Mouse (Mus musculus) liver, embryonic 15.5 days (tissue): ENCODE measurements around the gene Mvb12a. TPM values are rescaled to one million over a fixed set of nuclear protein-coding genes. Genes with fewer than 3 reads are reported as not detected.

Source experiments
- ATAC-seq: fragments of 200-750 bp; cut with Nextera tagmentation; 2 replicates; pipeline ENCODE4 v1.8.0; 2017; ENCODE audit warnings: moderate number of reproducible peaks, mild to moderate bottlenecking, moderate library complexity; ENCODE audit not compliant: insufficient read depth
- H3K27ac ChIP-seq: fragments of 300-500 bp; sonication (generic); replicated peaks from 2 replicates; pipeline ENCODE4 v1.5.1; 2015; ENCODE audit warnings: mild to moderate bottlenecking, inconsistent platforms
- H3K27me3 ChIP-seq: fragments of 300-500 bp; sonication (generic); 2 replicates; pipeline ENCODE4 v1.6.1; 2015; ENCODE audit warnings: mild to moderate bottlenecking, inconsistent platforms
- H3K36me3 ChIP-seq: fragments of 300-500 bp; sonication (generic); replicated peaks from 2 replicates; pipeline ENCODE4 v1.6.1; 2015; ENCODE audit warnings: moderate library complexity, mild to moderate bottlenecking, inconsistent platforms
- H3K4me1 ChIP-seq: fragments of 300-500 bp; sonication (generic); replicated peaks from 2 replicates; pipeline ENCODE4 v1.6.1; 2015; ENCODE audit warnings: inconsistent platforms
- H3K4me2 ChIP-seq: fragments of 300-500 bp; sonication (generic); 2 replicates; pipeline ENCODE4 v1.6.1; 2015; ENCODE audit warnings: moderate library complexity, mild to moderate bottlenecking, inconsistent platforms
- H3K4me3 ChIP-seq: fragments of 300-500 bp; sonication (generic); replicated peaks from 2 replicates; pipeline ENCODE4 v1.5.1; 2015; ENCODE audit warnings: mild to moderate bottlenecking, inconsistent platforms
- H3K9ac ChIP-seq: fragments of 300-500 bp; sonication (generic); 2 replicates; pipeline ENCODE4 v1.6.1; 2015; ENCODE audit warnings: moderate library complexity, mild to moderate bottlenecking, inconsistent platforms
- H3K9me3 ChIP-seq: fragments of 300-500 bp; sonication (generic); replicated peaks from 2 replicates; pipeline ENCODE4 v1.6.1; 2016; ENCODE audit warnings: inconsistent platforms
- WGBS: fragments of 180-500 bp; shearing (Covaris S2); methylation state at CpG from one replicate; pipeline ENCODE4 v1.1.7; 2015; ENCODE audit warnings: mixed read lengths; ENCODE audit not compliant: insufficient replicate concordance; 5-methylcytosine and 5-hydroxymethylcytosine counted together
- polyA plus RNA-seq: library from polyadenylated mRNA; unstranded; fragments of >200 nt; fragmentation: Nextera tagmentation; extraction: Ambion mirVana; gene quantifications from 2 replicates; pipeline ENCODE4 v1.2.1, GENCODE M21; 2015

Mvb12a gene
- polyA plus RNA-seq, 1 experiment from 2014 or later = 31.6 TPM

GRCm38 (mm10) chr8:71595862-71596261 is 53.1 kb downstream of the Mvb12a start:
- H3K4me1 ChIP-seq = peaks cover 50% of the 10 kb centered on the region
- ATAC-seq = no peak
- no peaks in the 10 kb centered on the region for H3K9me3 ChIP-seq
- H3K4me2 ChIP-seq = peak overlapping the region; percentile 2; the same call in 1 of the 2 replicates
- no peak overlapping the region for H3K4me3 ChIP-seq
- H3K36me3 ChIP-seq = no peaks in the 10 kb centered on the region; the same call in 1 of the 2 replicates
- H3K9ac ChIP-seq = no peak overlapping the region
- 14% methylated on average over 27 of the region's 27 CpGs for WGBS
- H3K27ac ChIP-seq = no peak overlapping the region
- H3K27me3 ChIP-seq = peaks cover 10% of the 10 kb centered on the region

DNA sequence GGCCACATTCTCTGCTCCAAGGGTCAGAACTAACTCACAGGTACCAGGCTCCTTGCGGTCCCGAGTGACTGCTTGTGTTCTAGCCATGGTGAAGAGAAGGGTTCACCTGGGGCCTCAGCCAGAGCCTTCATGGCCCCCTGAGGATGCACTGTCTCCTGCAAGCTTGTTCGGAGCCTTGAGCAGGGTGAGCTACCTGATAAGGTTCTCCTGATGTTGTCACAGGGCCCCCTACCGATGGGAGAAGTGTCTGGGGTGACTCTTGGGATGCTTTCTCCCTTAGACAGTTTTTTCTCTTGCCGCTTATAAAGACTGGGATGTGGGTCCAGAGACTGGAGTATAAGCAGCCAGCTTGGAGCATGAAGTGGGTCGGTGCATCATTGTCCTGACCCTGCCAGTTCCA is 53.7 kb downstream of the Mvb12a start:
- H3K4me1 ChIP-seq = peaks cover 44% of the 10 kb centered on the region
- H3K4me2 ChIP-seq = no peak overlapping the region
- no peaks in the 10 kb centered on the region; the same call in 1 of the 2 replicates for H3K36me3 ChIP-seq
- peaks cover 15% of the 10 kb centered on the region for H3K27me3 ChIP-seq
- 48% methylated on average over 6 of the region's 6 CpGs for WGBS
- no peak overlapping the region for H3K27ac ChIP-seq
- no peak overlapping the region for H3K9ac ChIP-seq
- H3K9me3 ChIP-seq = no peaks in the 10 kb centered on the region
- H3K4me3 ChIP-seq = no peak overlapping the region
- ATAC-seq = no peak

DNA sequence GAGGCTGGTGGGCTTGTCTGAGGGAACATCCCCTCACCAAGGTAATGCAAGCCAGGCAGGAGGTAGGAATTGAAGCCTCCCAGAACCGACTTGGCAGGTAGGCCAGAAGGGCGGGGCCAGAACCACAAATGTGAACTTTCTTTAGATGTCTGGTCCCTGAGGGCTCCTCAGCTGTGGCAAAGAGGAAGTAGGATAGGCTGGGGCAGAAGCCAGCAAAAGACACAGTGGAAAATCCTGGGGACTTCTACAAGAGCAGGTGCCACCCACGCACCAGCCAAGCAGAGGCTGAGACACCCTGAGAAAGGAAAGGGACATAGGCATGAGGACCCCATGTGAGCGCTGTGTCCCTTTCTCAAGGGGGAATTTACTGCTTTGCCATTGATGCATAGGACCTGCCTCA is 54.1 kb downstream of the Mvb12a start:
- H3K27me3 ChIP-seq = peaks cover 19% of the 10 kb centered on the region
- no peaks in the 10 kb centered on the region for H3K9me3 ChIP-seq
- H3K36me3 ChIP-seq = no peaks in the 10 kb centered on the region; the same call in 1 of the 2 replicates
- no peak for ATAC-seq
- H3K27ac ChIP-seq = no peak overlapping the region
- no peak overlapping the region for H3K9ac ChIP-seq
- WGBS = 60% methylated on average over 4 of the region's 4 CpGs
- peaks cover 41% of the 10 kb centered on the region for H3K4me1 ChIP-seq
- H3K4me3 ChIP-seq = no peak overlapping the region
- no peak overlapping the region for H3K4me2 ChIP-seq

GRCm38 (mm10) chr8:71597451-71597850 is 54.7 kb downstream of the Mvb12a start, which contains the start of gene Fam129c:
TSS of gene Fam129c (plus strand) at chr8:71597648.
- WGBS = 63% methylated on average over 3 of the region's 3 CpGs
- H3K4me2 ChIP-seq = no peak within 1 kb of the TSS
- no peak for ATAC-seq
- no peak within 1 kb of the TSS for H3K4me3 ChIP-seq
- H3K27ac ChIP-seq = no peak within 1 kb of the TSS
- H3K27me3 ChIP-seq = peaks cover 26% of the 10 kb centered on the region
- H3K4me1 ChIP-seq = peaks cover 41% of the 10 kb centered on the region
- H3K36me3 ChIP-seq = no peaks in the 10 kb centered on the region; the same call in 1 of the 2 replicates
- no peaks in the 10 kb centered on the region for H3K9me3 ChIP-seq
- H3K9ac ChIP-seq = no peak within 1 kb of the TSS

Other genes with a start within 250 kb of the Mvb12a start
- gene Use1, start 176.1 kb upstream of the Mvb12a start, polyA plus RNA-seq = 38.7 and 41.1 TPM in 2 replicates
- gene Ocel1, start 171.6 kb upstream of the Mvb12a start, polyA plus RNA-seq = 4.6 and 5.2 TPM in 2 replicates
- 24.1 and 27.0 TPM in 2 replicates for gene Nr2f6, start 161.0 kb upstream of the Mvb12a start, polyA plus RNA-seq
- gene Ushbp1, start 147.1 kb upstream of the Mvb12a start, polyA plus RNA-seq = 3.3 and 5.2 TPM in 2 replicates
- 56.0 and 58.5 TPM in 2 replicates for gene Babam1, start 146.1 kb upstream of the Mvb12a start, polyA plus RNA-seq
- gene Ankle1, start 136.9 kb upstream of the Mvb12a start, polyA plus RNA-seq = 42.0 and 54.0 TPM in 2 replicates
- 9.1 and 9.2 TPM in 2 replicates for gene Abhd8, start 79.3 kb upstream of the Mvb12a start, polyA plus RNA-seq
- 81.2 and 96.6 TPM in 2 replicates for gene Mrpl34, start 78.0 kb upstream of the Mvb12a start, polyA plus RNA-seq
- gene Dda1, start 73.7 kb upstream of the Mvb12a start, polyA plus RNA-seq = 38.3 and 42.6 TPM in 2 replicates
- gene Ano8, start 57.0 kb upstream of the Mvb12a start, polyA plus RNA-seq = 0.15 and 0.20 TPM in 2 replicates
- gene Gtpbp3, start 54.8 kb upstream of the Mvb12a start, polyA plus RNA-seq = 4.2 and 5.1 TPM in 2 replicates
- 22.4 and 23.9 TPM in 2 replicates for gene Plvap, start 31.2 kb upstream of the Mvb12a start, polyA plus RNA-seq
- 0.06 and 0.14 TPM in 2 replicates for gene Ccdc194, start 17.2 kb upstream of the Mvb12a start, polyA plus RNA-seq
- gene Bst2, start 5.5 kb upstream of the Mvb12a start, polyA plus RNA-seq = 35.3 and 37.3 TPM in 2 replicates
- gene Tmem221, start 15.9 kb downstream of the Mvb12a start, polyA plus RNA-seq = 0.50 and 0.94 TPM in 2 replicates
- 0.09 TPM in 1 of 2 replicates, not detected in the other for gene Nxnl1, start 23.7 kb downstream of the Mvb12a start, polyA plus RNA-seq
- gene Slc27a1, start 26.0 kb downstream of the Mvb12a start, polyA plus RNA-seq = 2.3 and 3.0 TPM in 2 replicates
- gene Pgls, start 49.3 kb downstream of the Mvb12a start, polyA plus RNA-seq = 90.7 and 92.8 TPM in 2 replicates
- 0.99 and 1.4 TPM in 2 replicates for gene Fam129c, start 54.7 kb downstream of the Mvb12a start, polyA plus RNA-seq
- 23.0 and 25.6 TPM in 2 replicates for gene Colgalt1, start 68.1 kb downstream of the Mvb12a start, polyA plus RNA-seq
- 0.16 and 0.20 TPM in 2 replicates for gene Unc13a, start 128.8 kb downstream of the Mvb12a start, polyA plus RNA-seq
- gene Jak3, start 133.4 kb downstream of the Mvb12a start, polyA plus RNA-seq = 6.4 and 6.9 TPM in 2 replicates
- gene Insl3, start 146.3 kb downstream of the Mvb12a start, polyA plus RNA-seq = 2.2 and 3.0 TPM in 2 replicates
- 4.1 and 5.2 TPM in 2 replicates for gene B3gnt3, start 158.9 kb downstream of the Mvb12a start, polyA plus RNA-seq
- gene Fcho1, start 182.8 kb downstream of the Mvb12a start, polyA plus RNA-seq = 23.0 and 25.0 TPM in 2 replicates